Comparison of ENCODE assay signal across 8 mouse cellular contexts in the genomic region with DNA sequence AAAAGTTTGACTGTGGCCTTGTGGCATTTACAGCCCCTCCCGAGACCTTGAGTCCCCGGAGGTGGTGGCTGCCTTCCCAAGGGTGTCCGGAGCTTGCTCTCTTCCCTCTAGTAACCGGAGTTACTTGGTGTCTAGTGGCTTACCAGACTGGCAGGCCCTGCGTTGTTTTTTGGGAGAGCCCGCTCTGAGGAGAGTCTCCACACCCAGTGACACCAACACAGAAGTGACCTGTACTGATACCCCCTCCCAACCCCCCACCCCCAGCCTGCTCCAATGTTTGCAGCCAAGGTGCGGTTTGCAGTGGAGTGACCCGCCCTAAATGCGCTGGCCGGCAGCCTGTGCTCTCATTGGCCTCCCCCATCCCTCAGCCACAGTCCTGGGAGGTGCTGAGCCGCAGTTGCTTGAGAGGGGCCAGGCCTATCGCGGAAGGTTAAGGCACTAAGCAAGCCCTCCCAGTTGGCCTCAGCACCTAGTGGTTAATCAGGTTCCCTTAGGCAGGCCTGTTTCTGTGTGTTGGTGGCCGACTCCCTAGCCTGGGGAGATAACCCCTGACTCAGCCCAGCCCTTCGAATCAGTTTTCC. TPM values are rescaled to one million over a fixed set of nuclear protein-coding genes. Genes with fewer than 3 reads are reported as not detected.
A peak's percentile ranks its signal among the peaks of the same experiment; 100 is the strongest.
DNase-seq lines count a peak whose midpoint lies in the region; ATAC-seq and TF ChIP-seq lines count a peak whose summit lies in the region.

No protein-coding gene starts in this region.

- H3K4me2 ChIP-seq in forebrain, embryonic 12.5 days: peak overlapping the region; percentile 82
- H3K4me2 ChIP-seq in limb, embryonic 12.5 days: peak overlapping the region; percentile 90
- peak overlapping the region; percentile 87 for H3K4me2 ChIP-seq in midbrain, embryonic 12.5 days (replicated peaks)

- WGBS in forebrain, embryonic 12.5 days: 3% methylated on average over 15 of the region's 15 CpGs
- WGBS in limb, embryonic 12.5 days: 2% methylated on average over 15 of the region's 15 CpGs
- WGBS in midbrain, embryonic 12.5 days: 2% methylated on average over 15 of the region's 15 CpGs

- H3K4me3 ChIP-seq in E14TG2a.4 (replicated peaks; ENCODE audit: low read length): peak overlapping the region; percentile 86
- peak overlapping the region; percentile 82 for H3K4me3 ChIP-seq in bone marrow macrophage, adult 2 months (ENCODE audit: insufficient read depth, low read length)
- peak overlapping the region; percentile 99 for H3K4me3 ChIP-seq in forebrain, embryonic 12.5 days (replicated peaks)
- H3K4me3 ChIP-seq in limb, embryonic 12.5 days (replicated peaks): peak overlapping the region; percentile 98
- peak overlapping the region; percentile 97 for H3K4me3 ChIP-seq in midbrain, embryonic 12.5 days
- H3K4me3 ChIP-seq in testis, adult 2 months (ENCODE audit: control insufficient read depth, low read depth, low read length): peak overlapping the region; percentile 73

- peak; percentile 81 for DNase-seq in heart, postnatal 4 days
- no peak for DNase-seq in frontal cortex, postnatal 25 days (ENCODE audit: low spot score in 2 of 2)

- peak overlapping the region; percentile 81 for H3K27ac ChIP-seq in bone marrow macrophage, adult 2 months (ENCODE audit: insufficient read depth, low read depth, low read length)
- peak overlapping the region; percentile 84 for H3K27ac ChIP-seq in forebrain, embryonic 12.5 days
- peak overlapping the region; percentile 90 for H3K27ac ChIP-seq in limb, embryonic 12.5 days
- H3K27ac ChIP-seq in midbrain, embryonic 12.5 days (replicated peaks): peak overlapping the region; percentile 81
- H3K27ac ChIP-seq in testis, adult 2 months (ENCODE audit: control insufficient read depth, insufficient read depth, low read depth, low read length): peak overlapping the region; percentile 75

- no peaks in the 10 kb centered on the region for H3K27me3 ChIP-seq in E14TG2a.4 (ENCODE audit: insufficient read depth, low read length)
- H3K27me3 ChIP-seq in forebrain, embryonic 12.5 days: no peaks in the 10 kb centered on the region
- no peaks in the 10 kb centered on the region for H3K27me3 ChIP-seq in limb, embryonic 12.5 days
- H3K27me3 ChIP-seq in midbrain, embryonic 12.5 days: no peaks in the 10 kb centered on the region
- H3K27me3 ChIP-seq in testis, adult 2 months (ENCODE audit: control insufficient read depth, insufficient read depth, low read length): no peaks in the 10 kb centered on the region

- H3K4me1 ChIP-seq in E14TG2a.4 (replicated peaks; ENCODE audit: low read depth, low read length): peaks cover 82% of the 10 kb centered on the region
- H3K4me1 ChIP-seq in bone marrow macrophage, adult 2 months (ENCODE audit: control insufficient read depth, insufficient read depth, low read length): peaks cover 34% of the 10 kb centered on the region
- peaks cover 20% of the 10 kb centered on the region for H3K4me1 ChIP-seq in forebrain, embryonic 12.5 days
- peaks cover 34% of the 10 kb centered on the region for H3K4me1 ChIP-seq in limb, embryonic 12.5 days (replicated peaks)
- peaks cover 28% of the 10 kb centered on the region for H3K4me1 ChIP-seq in midbrain, embryonic 12.5 days
- H3K4me1 ChIP-seq in testis, adult 2 months (ENCODE audit: control insufficient read depth, insufficient read depth, low read length): peaks cover 14% of the 10 kb centered on the region

- ATAC-seq in forebrain, embryonic 12.5 days (ENCODE audit: low FRiP score): peak; percentile 24; the same call in 1 of the 2 replicates
- 0 out of 2 replicates have a peak, but pooled peaks have one; percentile 16 for ATAC-seq in limb, embryonic 12.5 days (ENCODE audit: insufficient number of reproducible peaks, insufficient read depth, low FRiP score, low TSS enrichment, low read depth)
- ATAC-seq in midbrain, embryonic 12.5 days (ENCODE audit: low FRiP score, low read depth): peak; percentile 39; the same call in 1 of the 2 replicates

- H3K36me3 ChIP-seq in E14TG2a.4 (ENCODE audit: insufficient read depth, low read length): peaks cover 61% of the 10 kb centered on the region
- H3K36me3 ChIP-seq in forebrain, embryonic 12.5 days (replicated peaks): peaks cover 46% of the 10 kb centered on the region
- peaks cover 45% of the 10 kb centered on the region for H3K36me3 ChIP-seq in limb, embryonic 12.5 days
- peaks cover 43% of the 10 kb centered on the region for H3K36me3 ChIP-seq in midbrain, embryonic 12.5 days
- H3K36me3 ChIP-seq in testis, adult 2 months (ENCODE audit: control insufficient read depth, insufficient read depth, low read length): peaks cover 6% of the 10 kb centered on the region

- TF ChIP-seq CTCF in E14TG2a.4 (conservative IDR thresholded peaks at IDR 0.05; ENCODE audit: low read length): no peak
- no peak for TF ChIP-seq CTCF in bone marrow macrophage, adult 2 months (IDR thresholded peaks at IDR 0.05; ENCODE audit: low read depth, low read length)
- TF ChIP-seq CTCF in testis, adult 2 months (IDR thresholded peaks at IDR 0.05; ENCODE audit: control insufficient read depth, insufficient read depth, insufficient replicate concordance, low read depth, low read length): no peak

- TF ChIP-seq POLR2A in bone marrow macrophage, adult 2 months (IDR thresholded peaks at IDR 0.05; ENCODE audit: borderline replicate concordance, low read depth, low read length): no peak
- TF ChIP-seq POLR2A in testis, adult 2 months (IDR thresholded peaks at IDR 0.05; ENCODE audit: control insufficient read depth, low read depth, low read length): no peak

- peak overlapping the region; percentile 98 for H3K9ac ChIP-seq in forebrain, embryonic 12.5 days
- H3K9ac ChIP-seq in limb, embryonic 12.5 days (replicated peaks): peak overlapping the region; percentile 95
- peak overlapping the region; percentile 93 for H3K9ac ChIP-seq in midbrain, embryonic 12.5 days (replicated peaks)

- no peaks in the 10 kb centered on the region for H3K9me3 ChIP-seq in E14TG2a.4 (ENCODE audit: low read length)
- no peaks in the 10 kb centered on the region for H3K9me3 ChIP-seq in forebrain, embryonic 12.5 days
- H3K9me3 ChIP-seq in limb, embryonic 12.5 days: no peaks in the 10 kb centered on the region
- no peaks in the 10 kb centered on the region for H3K9me3 ChIP-seq in midbrain, embryonic 12.5 days

RNA-seq across cellular contexts. Expression of a gene that starts 6.7 kb away (rescaled TPM):
- 49.2 and 58.6 TPM in 2 replicates for polyA plus RNA-seq in bone marrow macrophage, adult 2 months (2012; ENCODE audit: insufficient read depth, insufficient read length, missing spikeins)
- 41.9 and 59.7 TPM in 2 replicates for polyA plus RNA-seq in forebrain, embryonic 12.5 days (2016; fragmentation: Nextera tagmentation; extraction: Ambion mirVana)
- total RNA-seq in heart, postnatal 4 days (2021): 100 to 1,000 TPM; 130 to 132 TPM
- 49.8 and 60.6 TPM in 2 replicates for polyA plus RNA-seq in limb, embryonic 12.5 days (2016; fragmentation: Nextera tagmentation; extraction: Ambion mirVana)
- polyA plus RNA-seq in midbrain, embryonic 12.5 days (2016; fragmentation: Nextera tagmentation; extraction: Ambion mirVana): 48.5 and 52.8 TPM in 2 replicates
- 23.4 and 24.9 TPM in 2 replicates for polyA plus RNA-seq in testis, adult 2 months (2012; rRNA removed)

RNA-seq across cellular contexts. Expression of a gene that starts 20.6 kb away (rescaled TPM):
- polyA plus RNA-seq in bone marrow macrophage, adult 2 months (2012; ENCODE audit: insufficient read depth, insufficient read length, missing spikeins): 57.5 and 59.2 TPM in 2 replicates
- 102 and 109 TPM in 2 replicates for polyA plus RNA-seq in forebrain, embryonic 12.5 days (2016; fragmentation: Nextera tagmentation; extraction: Ambion mirVana)
- total RNA-seq in heart, postnatal 4 days (2021): 10 to 100 TPM; 72.7 to 76.8 TPM
- polyA plus RNA-seq in limb, embryonic 12.5 days (2016; fragmentation: Nextera tagmentation; extraction: Ambion mirVana): 89.0 and 109 TPM in 2 replicates
- 110 and 111 TPM in 2 replicates for polyA plus RNA-seq in midbrain, embryonic 12.5 days (2016; fragmentation: Nextera tagmentation; extraction: Ambion mirVana)
- polyA plus RNA-seq in testis, adult 2 months (2012; rRNA removed): 38.8 and 46.6 TPM in 2 replicates

RNA-seq across cellular contexts. Expression of a gene that starts 31.8 kb away (rescaled TPM):
- polyA plus RNA-seq in bone marrow macrophage, adult 2 months (2012; ENCODE audit: insufficient read depth, insufficient read length, missing spikeins): 106 and 113 TPM in 2 replicates
- polyA plus RNA-seq in forebrain, embryonic 12.5 days (2016; fragmentation: Nextera tagmentation; extraction: Ambion mirVana): 18.6 and 20.4 TPM in 2 replicates
- 10 to 100 TPM in 1 of 2 experiments, 1 to 10 TPM in 1; 8.3 to 10.9 TPM for total RNA-seq in heart, postnatal 4 days (2021)
- 28.3 and 31.4 TPM in 2 replicates for polyA plus RNA-seq in limb, embryonic 12.5 days (2016; fragmentation: Nextera tagmentation; extraction: Ambion mirVana)
- 19.0 and 20.3 TPM in 2 replicates for polyA plus RNA-seq in midbrain, embryonic 12.5 days (2016; fragmentation: Nextera tagmentation; extraction: Ambion mirVana)
- polyA plus RNA-seq in testis, adult 2 months (2012; rRNA removed): 19.6 and 20.8 TPM in 2 replicates

RNA-seq across cellular contexts. Expression of a gene that starts 36.5 kb away (rescaled TPM):
- 20.5 and 21.6 TPM in 2 replicates for polyA plus RNA-seq in bone marrow macrophage, adult 2 months (2012; ENCODE audit: insufficient read depth, insufficient read length, missing spikeins)
- polyA plus RNA-seq in forebrain, embryonic 12.5 days (2016; fragmentation: Nextera tagmentation; extraction: Ambion mirVana): 32.0 and 33.1 TPM in 2 replicates
- total RNA-seq in heart, postnatal 4 days (2021): 10 to 100 TPM; 19.3 to 23.5 TPM
- polyA plus RNA-seq in limb, embryonic 12.5 days (2016; fragmentation: Nextera tagmentation; extraction: Ambion mirVana): 27.0 and 30.5 TPM in 2 replicates
- polyA plus RNA-seq in midbrain, embryonic 12.5 days (2016; fragmentation: Nextera tagmentation; extraction: Ambion mirVana): 26.2 and 28.9 TPM in 2 replicates
- polyA plus RNA-seq in testis, adult 2 months (2012; rRNA removed): 26.5 and 35.7 TPM in 2 replicates
